Mouse (Mus musculus) retina, embryonic 14.5 days (tissue): ENCODE data around the gene Gopc.
"Not testable (repeated sequence)": the region's sequence is repeated elsewhere in the genome, so short reads cannot be mapped to it uniquely, and the experiment has no call there.

Experiments
- DNase-seq: peaks from one replicate; pipeline ENCODE4 v3.0.0-alpha.2; 2015; ENCODE audit warnings: low spot score

The Gopc gene

DNA sequence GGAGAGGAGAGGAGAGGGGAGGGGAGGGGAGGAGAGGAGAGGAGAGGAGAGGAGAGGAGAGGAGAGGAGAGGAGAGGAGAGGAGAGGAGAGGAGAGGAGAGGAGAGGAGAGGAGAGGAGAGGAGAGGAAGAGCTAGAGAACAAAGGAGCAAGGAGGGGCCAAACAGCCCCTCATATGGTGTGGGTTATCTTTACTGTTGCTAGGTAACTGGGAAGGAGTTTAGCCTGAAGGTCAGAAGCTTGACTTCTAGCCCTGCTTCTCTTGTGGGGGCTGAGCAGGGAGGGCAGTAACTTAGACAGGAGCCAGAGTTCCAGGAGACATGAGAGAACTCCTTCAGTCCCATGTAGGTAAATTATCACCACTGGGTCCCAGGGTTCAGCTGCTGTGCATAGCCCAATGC is 83.4 kb downstream of the Gopc start:
- DNase-seq: not testable (repeated sequence)

DNA sequence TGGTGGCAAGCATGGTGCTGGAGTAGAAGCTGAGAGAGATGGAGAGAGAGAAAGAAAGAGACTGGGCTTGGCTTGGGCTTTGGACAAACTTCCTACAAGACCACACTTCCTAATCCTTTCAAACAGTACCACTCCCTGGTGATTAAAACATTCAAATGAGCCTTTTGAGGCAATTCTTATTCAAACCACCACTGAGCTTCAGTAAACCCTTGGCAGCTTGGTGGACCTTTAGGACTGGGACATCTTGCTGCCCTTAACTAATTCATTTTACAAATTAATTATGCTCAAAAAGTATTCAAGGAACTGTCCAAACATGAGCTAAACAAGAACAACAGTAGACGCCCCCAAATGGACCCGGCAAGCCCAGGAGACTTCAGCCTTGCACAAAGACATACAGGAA is 86.0 kb downstream of the Gopc start:
- no peak for DNase-seq

DNA sequence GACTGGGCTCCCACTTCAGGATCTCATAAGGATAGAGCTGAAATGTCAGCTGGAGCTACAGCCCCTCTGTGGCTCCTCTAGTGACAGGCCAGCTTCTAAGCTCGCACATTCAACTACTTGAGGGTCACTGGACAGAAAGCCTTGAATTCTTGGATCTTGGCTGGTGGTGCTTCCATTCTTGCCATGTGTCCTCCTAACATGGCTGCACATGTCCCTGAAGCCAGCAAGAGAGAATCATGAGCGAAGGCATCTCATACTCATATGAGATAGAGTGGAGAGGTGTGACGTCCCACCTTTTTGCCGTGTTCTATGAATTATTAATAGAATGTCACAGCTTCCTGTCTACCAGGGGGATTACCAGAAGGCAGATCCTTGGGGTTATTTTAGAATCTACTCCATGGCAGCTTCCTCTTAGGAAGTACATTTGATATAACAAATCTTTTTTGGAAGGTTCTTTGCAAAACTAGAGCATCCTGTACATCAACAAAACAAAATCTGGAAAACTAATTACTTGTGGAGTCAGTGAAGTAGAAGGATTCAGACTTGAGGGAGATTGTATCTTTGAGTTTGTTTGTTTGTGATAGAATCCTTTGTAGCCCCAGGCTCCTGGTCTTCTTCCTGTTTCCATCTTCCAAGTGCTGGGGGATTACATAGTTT is 87.9 kb downstream of the Gopc start:
- DNase-seq: no peak

DNA sequence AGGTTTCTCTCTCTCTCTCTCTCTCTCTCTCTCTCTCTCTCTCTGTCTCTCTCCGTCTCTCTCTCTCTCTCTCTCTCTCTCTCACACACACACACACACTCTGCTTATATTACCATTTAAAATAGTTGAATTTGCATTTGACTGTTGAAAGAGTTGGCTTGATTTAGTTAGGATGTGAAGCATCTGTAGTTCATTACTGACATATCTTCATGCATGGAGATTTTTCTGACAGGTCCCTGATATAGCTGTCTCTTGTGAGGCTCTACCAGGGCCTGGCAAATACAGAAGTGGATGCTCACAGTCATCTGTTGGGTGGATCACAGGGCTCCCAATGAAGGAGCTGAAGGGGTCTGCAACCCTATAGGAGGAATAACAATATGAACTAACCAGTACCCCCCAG is 89.5 kb downstream of the Gopc start:
- DNase-seq: not testable (repeated sequence)

- DNase-seq: no peak
These were observed 92.7 kb downstream of the Gopc start for GRCm38 (mm10) chr10:52289261-52289660.

- DNase-seq: no peak
These were observed 93.9 kb downstream of the Gopc start for GRCm38 (mm10) chr10:52287852-52288533.
